Mouse (Mus musculus) limb, embryonic 12.5 days (tissue): ENCODE measurements around the gene Ccnb1. TPM values are rescaled to one million over a fixed set of nuclear protein-coding genes. Genes with fewer than 3 reads are reported as not detected.
"Not testable (repeated sequence)": the region's sequence is repeated elsewhere in the genome, so short reads cannot be mapped to it uniquely, and the experiment has no call there.

ENCODE experiments used
- ATAC-seq: fragments of 200-750 bp; cut with Nextera tagmentation; 2 replicates; pipeline ENCODE4 v1.8.0; 2017; ENCODE audit warnings: low read depth, moderate TSS enrichment; ENCODE audit not compliant: insufficient number of reproducible peaks, insufficient read depth, low FRiP score, low TSS enrichment
- H3K27ac ChIP-seq: fragments of 300-500 bp; sonication (generic); 2 replicates; pipeline ENCODE4 v1.5.1; 2016; ENCODE audit warnings: mild to moderate bottlenecking, moderate library complexity
- H3K27me3 ChIP-seq: fragments of 300-500 bp; sonication (generic); 2 replicates; pipeline ENCODE4 v1.6.1; 2016; ENCODE audit warnings: mild to moderate bottlenecking, moderate library complexity
- H3K36me3 ChIP-seq: fragments of 300-500 bp; sonication (generic); 2 replicates; pipeline ENCODE4 v1.6.1; 2016; ENCODE audit warnings: mild to moderate bottlenecking, moderate library complexity
- H3K4me1 ChIP-seq: fragments of 300-500 bp; sonication (generic); replicated peaks from 2 replicates; pipeline ENCODE4 v1.6.1; 2016
- H3K4me2 ChIP-seq: fragments of 300-500 bp; sonication (generic); 2 replicates; pipeline ENCODE4 v1.6.1; 2016; ENCODE audit warnings: mild to moderate bottlenecking, moderate library complexity
- H3K4me3 ChIP-seq: fragments of 300-500 bp; sonication (generic); replicated peaks from 2 replicates; pipeline ENCODE4 v1.5.1; 2016; ENCODE audit warnings: mild to moderate bottlenecking
- H3K9ac ChIP-seq: fragments of 300-500 bp; sonication (generic); replicated peaks from 2 replicates; pipeline ENCODE4 v1.6.1; 2016; ENCODE audit warnings: mild to moderate bottlenecking, moderate library complexity
- H3K9me3 ChIP-seq: fragments of 300-500 bp; sonication (generic); 2 replicates; pipeline ENCODE4 v1.6.1; 2016; ENCODE audit warnings: mild to moderate bottlenecking, moderate library complexity
- WGBS: fragments of 180-500 bp; shearing (Covaris S2); methylation state at CpG from one replicate; pipeline ENCODE4 v1.1.7; 2016; 5-methylcytosine and 5-hydroxymethylcytosine counted together
- polyA plus RNA-seq: library from polyadenylated mRNA; unstranded; fragments of >200 nt; fragmentation: Nextera tagmentation; extraction: Ambion mirVana; gene quantifications from 2 replicates; pipeline ENCODE4 v1.2.1, GENCODE M21; 2016

The Ccnb1 gene
- polyA plus RNA-seq, 1 experiment from 2014 or later: 300 TPM

DNA sequence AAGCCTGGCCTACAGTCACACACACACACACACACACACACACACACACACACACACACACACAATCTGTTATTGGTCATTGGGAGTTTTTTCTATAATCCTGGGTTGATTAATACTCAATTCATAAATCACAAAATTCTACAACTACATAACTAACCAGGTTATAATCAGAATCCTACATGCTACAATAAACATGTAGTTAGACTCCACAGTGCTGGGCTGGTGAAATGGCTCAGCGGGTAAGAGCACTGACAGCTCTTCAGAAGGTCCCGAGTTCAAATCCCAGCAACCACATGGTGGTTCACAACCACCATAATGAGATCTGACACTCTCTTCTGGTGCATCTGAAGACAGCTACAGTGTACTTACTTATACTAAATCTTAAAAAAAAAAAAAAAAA lies 53.6 kb downstream of the Ccnb1 start:
- Histone ChIP-seq H3K4me3 (no peak overlapping the region), H3K27ac (no peak overlapping the region), H3K36me3 (peaks cover 31% of the 10 kb centered on the region), H3K4me2 (no peak overlapping the region), H3K27me3 (no peaks in the 10 kb centered on the region), H3K9ac (0 out of 2 replicates have a peak overlapping the region, but pooled peaks have one; percentile 12), H3K9me3 (no peaks in the 10 kb centered on the region), H3K4me1 (peaks cover 10% of the 10 kb centered on the region)
- 93% methylated on average over 2 of the region's 2 CpGs for WGBS
- ATAC-seq: no peak

- Histone ChIP-seq H3K36me3 (peaks cover 30% of the 10 kb centered on the region), H3K4me2 (peak overlapping the region; percentile 69)
- not testable (repeated sequence) for H3K27ac ChIP-seq, H3K4me3 ChIP-seq, H3K9me3 ChIP-seq, H3K4me1 ChIP-seq, H3K27me3 ChIP-seq, ATAC-seq, H3K9ac ChIP-seq
- 87% methylated on average over 6 of the region's 6 CpGs for WGBS
Observed at GRCm38 (mm10) chr13:100731462-100732046, 54.8 kb downstream of the Ccnb1 start.

DNA sequence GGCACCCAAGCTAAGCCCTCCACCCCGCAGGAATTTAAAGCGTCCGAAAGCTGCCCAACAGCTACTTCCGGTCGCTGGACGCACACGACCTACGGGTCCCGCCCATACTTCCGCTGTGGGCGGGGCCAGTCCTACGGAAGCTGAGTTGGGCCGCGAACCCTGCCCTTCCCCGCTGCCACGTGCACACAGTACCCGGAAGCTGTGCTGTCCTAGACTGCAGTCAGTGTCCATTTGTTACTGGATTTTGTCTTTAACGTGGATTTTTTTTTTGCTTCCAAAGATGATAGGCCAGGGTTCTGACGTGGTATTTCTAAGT lies 55.6 kb downstream of the Ccnb1 start, which contains the start of gene Cdk7:
Cdk7 (minus strand) TSS at position 79 of the 316 bp plus-strand sequence.
- Histone ChIP-seq H3K27ac (peak within 1 kb of the TSS; percentile 96), H3K9ac (peak within 1 kb of the TSS; percentile 91), H3K4me2 (peak within 1 kb of the TSS; percentile 69), H3K36me3 (peaks cover 29% of the 10 kb centered on the region), H3K9me3 (no peaks in the 10 kb centered on the region), H3K4me1 (peaks cover 10% of the 10 kb centered on the region), H3K4me3 (peak within 1 kb of the TSS; percentile 88), H3K27me3 (no peaks in the 10 kb centered on the region)
- under 1% methylated on average over 19 of the region's 19 CpGs for WGBS
- ATAC-seq: peak; percentile 99

DNA sequence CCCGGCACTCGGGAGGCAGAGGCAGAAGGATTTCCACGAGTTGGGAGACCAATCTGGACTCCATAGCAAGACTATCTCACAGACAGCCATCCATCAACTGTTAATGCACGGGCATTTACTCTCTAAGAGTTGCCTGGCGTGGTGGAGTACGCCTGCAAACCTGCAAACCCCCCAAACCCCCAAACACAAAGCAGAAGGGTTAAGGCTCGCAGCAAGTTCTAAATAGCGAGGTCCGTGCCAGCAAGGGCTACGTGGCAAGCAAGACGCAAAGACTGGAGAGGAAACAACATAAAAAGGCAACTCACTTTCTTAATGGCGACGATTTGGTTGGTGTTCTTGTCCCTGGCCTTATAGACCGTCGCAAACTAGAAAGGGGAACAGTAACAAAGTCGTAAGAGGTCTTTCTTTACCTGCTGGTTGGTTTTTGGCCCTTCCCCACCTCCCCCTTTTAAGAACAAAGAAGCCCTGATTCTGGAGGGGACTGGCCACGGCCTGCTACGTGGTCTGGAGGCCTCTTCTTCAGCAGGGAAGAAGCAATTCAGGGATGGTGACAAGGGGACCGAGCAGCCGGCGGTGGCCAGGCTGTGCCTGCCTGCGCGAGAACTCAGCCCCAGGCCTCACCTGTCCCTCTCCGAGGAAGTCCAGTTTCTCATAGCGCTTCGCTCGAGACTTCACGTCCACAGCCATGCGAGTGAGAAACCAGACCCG lies 56.1 kb downstream of the Ccnb1 start:
- WGBS: 2% methylated on average over 30 of the region's 30 CpGs
- Histone ChIP-seq H3K4me3 (peak overlapping the region; percentile 88), H3K27ac (peak overlapping the region; percentile 96), H3K9ac (peak overlapping the region; percentile 91), H3K9me3 (no peaks in the 10 kb centered on the region), H3K4me1 (peaks cover 10% of the 10 kb centered on the region), H3K36me3 (peaks cover 30% of the 10 kb centered on the region), H3K27me3 (no peaks in the 10 kb centered on the region), H3K4me2 (peak overlapping the region; percentile 69)
- ATAC-seq: no peak; the same call in 1 of the 2 replicates

Other genes with a start within 250 kb of the Ccnb1 start
- 1.6 and 2.0 TPM in 2 replicates for gene Ocln, start 233.9 kb downstream of the Ccnb1 start, polyA plus RNA-seq
- gene Marveld2, start 169.6 kb downstream of the Ccnb1 start, polyA plus RNA-seq: 2.9 and 3.4 TPM in 2 replicates
- gene Ak6, start 135.6 kb downstream of the Ccnb1 start, polyA plus RNA-seq: 281 and 291 TPM in 2 replicates
- gene Rad17, start 135.5 kb downstream of the Ccnb1 start, polyA plus RNA-seq: 28.6 and 28.8 TPM in 2 replicates
- gene Taf9, start 135.0 kb downstream of the Ccnb1 start, polyA plus RNA-seq: 17.3 and 27.3 TPM in 2 replicates
- 5.4 and 6.5 TPM in 2 replicates for gene Ccdc125, start 116.9 kb downstream of the Ccnb1 start, polyA plus RNA-seq
- gene Cdk7, start 55.6 kb downstream of the Ccnb1 start, polyA plus RNA-seq: 107 TPM in 2 replicates
- gene Mrps36, start 41.9 kb downstream of the Ccnb1 start, polyA plus RNA-seq: 112 TPM in 2 replicates
- gene Cenph, start 10.7 kb downstream of the Ccnb1 start, polyA plus RNA-seq: 55.2 and 60.7 TPM in 2 replicates
- gene Slc30a5, start 46.9 kb upstream of the Ccnb1 start, polyA plus RNA-seq: 54.7 and 55.5 TPM in 2 replicates